8 mouse cellular contexts compared by ENCODE assay signal in genomic region chr16:65560996-65561962, GRCm38 (mm10). TPM values are rescaled to one million over a fixed set of nuclear protein-coding genes. Genes with fewer than 3 reads are reported as not detected.
DNase-seq lines count a peak whose midpoint lies in the region; ATAC-seq lines count a peak whose summit lies in the region.

No protein-coding gene starts in this region.

- H3K4me1 ChIP-seq in hindbrain, embryonic 14.5 days (replicated peaks; ENCODE audit: control insufficient read depth, insufficient read depth, low read length) = 0 out of 2 replicates have a peak, but pooled peaks cover 10% of the 10 kb centered on the region
- H3K4me1 ChIP-seq in liver, embryonic 15.5 days (replicated peaks) = peaks cover 21% of the 10 kb centered on the region

- H3K4me2 ChIP-seq in hindbrain, embryonic 14.5 days (replicated peaks) = peak overlapping the region; percentile 59
- peak overlapping the region; percentile 82 for H3K4me2 ChIP-seq in liver, embryonic 15.5 days

- H3K9me3 ChIP-seq in hindbrain, embryonic 14.5 days (ENCODE audit: control insufficient read depth, low read length) = no peaks in the 10 kb centered on the region
- no peaks in the 10 kb centered on the region for H3K9me3 ChIP-seq in liver, embryonic 15.5 days (replicated peaks)

- DNase-seq in cerebellum, adult 11-12 months = peak; percentile 8
- peak; percentile 67 for DNase-seq in 3T3-L1 (ENCODE audit: low read depth, low spot score)
- peak; percentile 8 for DNase-seq in embryo, embryonic 10 days (ENCODE audit: low spot score)
- DNase-seq in hindbrain, embryonic 14.5 days (ENCODE audit: low spot score) = peak; percentile 58
- DNase-seq in splenic B cell, adult 2 months (ENCODE audit: low read depth, low spot score) = peak; percentile 33
- no peak for DNase-seq in spleen, adult 12 weeks (ENCODE audit: low spot score)

- H3K27me3 ChIP-seq in hindbrain, embryonic 14.5 days (ENCODE audit: control insufficient read depth, insufficient read depth, low read length) = no peaks in the 10 kb centered on the region
- no peaks in the 10 kb centered on the region for H3K27me3 ChIP-seq in liver, embryonic 15.5 days
- no peaks in the 10 kb centered on the region for H3K27me3 ChIP-seq in splenic B cell, adult 2 months (ENCODE audit: control insufficient read depth, insufficient read depth, low read length, poor library complexity, severe bottlenecking)

- WGBS in hindbrain, embryonic 14.5 days = 16% methylated on average over 8 of the region's 8 CpGs
- WGBS in liver, embryonic 15.5 days (ENCODE audit: insufficient replicate concordance) = 11% methylated on average over 8 of the region's 8 CpGs

- peak overlapping the region; percentile 75 for H3K27ac ChIP-seq in hindbrain, embryonic 14.5 days
- H3K27ac ChIP-seq in liver, embryonic 15.5 days (replicated peaks) = no peak overlapping the region

- no peak for ATAC-seq in cerebellum, adult (ENCODE audit: insufficient number of reproducible peaks, low FRiP score, low TSS enrichment)
- peak; percentile 18; the same call in 1 of the 2 replicates for ATAC-seq in hindbrain, embryonic 14.5 days (ENCODE audit: low FRiP score)
- ATAC-seq in liver, embryonic 15.5 days (ENCODE audit: insufficient read depth) = no peak

- H3K4me3 ChIP-seq in hindbrain, embryonic 14.5 days (replicated peaks; ENCODE audit: low read length) = peak overlapping the region; percentile 88
- peak overlapping the region; percentile 80 for H3K4me3 ChIP-seq in liver, embryonic 15.5 days (replicated peaks)

- no peaks in the 10 kb centered on the region for H3K36me3 ChIP-seq in hindbrain, embryonic 14.5 days (replicated peaks; ENCODE audit: control insufficient read depth, insufficient read depth)
- H3K36me3 ChIP-seq in liver, embryonic 15.5 days (replicated peaks) = no peaks in the 10 kb centered on the region
- H3K36me3 ChIP-seq in splenic B cell, adult 2 months (ENCODE audit: control insufficient read depth, insufficient read depth, low read length, poor library complexity, severe bottlenecking) = no peaks in the 10 kb centered on the region

- peak overlapping the region; percentile 86 for H3K9ac ChIP-seq in hindbrain, embryonic 14.5 days
- H3K9ac ChIP-seq in liver, embryonic 15.5 days = no peak overlapping the region; the same call in 1 of the 2 replicates

RNA-seq across cellular contexts. Expression of gene Chmp2b, which starts 1.2 kb away (rescaled TPM):
- 153 and 154 TPM in 2 replicates for polyA plus RNA-seq in hindbrain, embryonic 14.5 days (2014; fragmentation: Nextera tagmentation; extraction: Ambion mirVana)
- polyA plus RNA-seq in liver, embryonic 15.5 days (2015; fragmentation: Nextera tagmentation; extraction: Ambion mirVana) = 16.6 and 17.4 TPM in 2 replicates

RNA-seq across cellular contexts. Expression of gene Pou1f1, which starts 41.0 kb away (rescaled TPM):
- not detected in 2 replicates for polyA plus RNA-seq in hindbrain, embryonic 14.5 days (2014; fragmentation: Nextera tagmentation; extraction: Ambion mirVana)
- polyA plus RNA-seq in liver, embryonic 15.5 days (2015; fragmentation: Nextera tagmentation; extraction: Ambion mirVana) = not detected in 2 replicates
